Mouse (Mus musculus): ENCODE data around the gene Plpp4.

Plpp4 gene

GRCm38 (mm10) chr7:129256621-129257373 is at the start of gene Plpp4:
Gene Plpp4 (plus strand): TSS chr7:129257031.
- no peak for DNase-seq

GRCm38 (mm10) chr7:129215926-129216543 is 40.8 kb upstream of the Plpp4 start:
- no peak for DNase-seq

GRCm38 (mm10) chr7:129216547-129217195 is 40.2 kb upstream of the Plpp4 start:
- no peak for DNase-seq

- DNase-seq = no peak
Measured at GRCm38 (mm10) chr7:129220948-129221347, 35.9 kb upstream of the Plpp4 start.

GRCm38 (mm10) chr7:129221649-129222048 is 35.2 kb upstream of the Plpp4 start:
- DNase-seq = no peak

- DNase-seq = no peak
Measured at GRCm38 (mm10) chr7:129235410-129235809, 21.4 kb upstream of the Plpp4 start.

GRCm38 (mm10) chr7:129235995-129236394 is 20.8 kb upstream of the Plpp4 start:
- no peak for DNase-seq

GRCm38 (mm10) chr7:129250981-129251380 is 5.8 kb upstream of the Plpp4 start:
- DNase-seq = no peak

GRCm38 (mm10) chr7:129253406-129253805 is 3.4 kb upstream of the Plpp4 start:
- no peak for DNase-seq

- DNase-seq = no peak
Measured at GRCm38 (mm10) chr7:129254126-129254525, 2.7 kb upstream of the Plpp4 start.

GRCm38 (mm10) chr7:129255406-129255805 is 1.4 kb upstream of the Plpp4 start:
- DNase-seq = no peak

- no peak for DNase-seq
Measured at GRCm38 (mm10) chr7:129257374-129258018, 665 bp downstream of the Plpp4 start.

- DNase-seq = no peak
Measured at GRCm38 (mm10) chr7:129258331-129258730, 1.5 kb downstream of the Plpp4 start.

- DNase-seq = no peak
Measured at GRCm38 (mm10) chr7:129259195-129259594, 2.4 kb downstream of the Plpp4 start.

GRCm38 (mm10) chr7:129273867-129274266 is 17.0 kb downstream of the Plpp4 start:
- DNase-seq = no peak

GRCm38 (mm10) chr7:129274726-129275125 is 17.9 kb downstream of the Plpp4 start:
- DNase-seq = no peak

- DNase-seq = no peak
Measured at GRCm38 (mm10) chr7:129277751-129278150, 20.9 kb downstream of the Plpp4 start.

GRCm38 (mm10) chr7:129278801-129279200 is 22.0 kb downstream of the Plpp4 start:
- no peak for DNase-seq

GRCm38 (mm10) chr7:129279261-129279660 is 22.4 kb downstream of the Plpp4 start:
- DNase-seq = no peak

- DNase-seq = no peak
Measured at GRCm38 (mm10) chr7:129281966-129282365, 25.1 kb downstream of the Plpp4 start.

- no peak for DNase-seq
Measured at GRCm38 (mm10) chr7:129285186-129285868, 28.5 kb downstream of the Plpp4 start.

- no peak for DNase-seq
Measured at GRCm38 (mm10) chr7:129293211-129293610, 36.4 kb downstream of the Plpp4 start.

GRCm38 (mm10) chr7:129301622-129302021 is 44.8 kb downstream of the Plpp4 start:
- DNase-seq = no peak
